Mouse (Mus musculus) limb, embryonic 11.5 days (tissue): ENCODE results near the gene Ctsd. TPM values are rescaled to one million over a fixed set of nuclear protein-coding genes. Genes with fewer than 3 reads are reported as not detected.

Source experiments
- ATAC-seq: fragments of 200-750 bp; cut with Nextera tagmentation; 2 replicates; pipeline ENCODE4 v1.8.0; 2017; ENCODE audit warnings: low read depth; ENCODE audit not compliant: insufficient number of reproducible peaks, low FRiP score, low TSS enrichment
- DNase-seq: peaks from one replicate; pipeline ENCODE4 v3.0.0-alpha.2; 2015; ENCODE audit warnings: low spot score
- H3K27ac ChIP-seq: fragments of 300-500 bp; sonication (generic); replicated peaks from 2 replicates; pipeline ENCODE4 v1.5.1; 2014; ENCODE audit warnings: low read depth, mild to moderate bottlenecking, low read length
- H3K27me3 ChIP-seq: fragments of 300-500 bp; sonication (generic); 2 replicates; pipeline ENCODE4 v1.6.1; 2014; ENCODE audit warnings: mild to moderate bottlenecking, low read length, mixed read lengths; ENCODE audit not compliant: control insufficient read depth, insufficient read depth
- H3K36me3 ChIP-seq: fragments of 300-500 bp; sonication (generic); 2 replicates; pipeline ENCODE4 v1.6.1; 2014; ENCODE audit warnings: mild to moderate bottlenecking, low read length, moderate library complexity, mixed read lengths; ENCODE audit not compliant: control insufficient read depth, insufficient read depth
- H3K4me1 ChIP-seq: fragments of 300-500 bp; sonication (generic); 2 replicates; pipeline ENCODE4 v1.6.1; 2014; ENCODE audit warnings: low read length, mixed read lengths; ENCODE audit not compliant: control insufficient read depth, insufficient read depth
- H3K4me2 ChIP-seq: fragments of 300-500 bp; sonication (generic); 2 replicates; pipeline ENCODE4 v1.6.1; 2014; ENCODE audit warnings: low read depth, mild to moderate bottlenecking, moderate library complexity; ENCODE audit not compliant: severe bottlenecking
- H3K4me3 ChIP-seq: fragments of 300-500 bp; sonication (generic); 2 replicates; pipeline ENCODE4 v1.5.1; 2014; ENCODE audit warnings: low read depth, low read length
- H3K9ac ChIP-seq: fragments of 300-500 bp; sonication (generic); 2 replicates; pipeline ENCODE4 v1.6.1; 2014; ENCODE audit warnings: mild to moderate bottlenecking, low read length
- H3K9me3 ChIP-seq: fragments of 300-500 bp; sonication (generic); 2 replicates; pipeline ENCODE4 v1.6.1; 2016; ENCODE audit warnings: low read length; ENCODE audit not compliant: control insufficient read depth
- whole genome bisulfite sequencing: fragments of 180-500 bp; shearing (Covaris S2); extraction: QIAGEN DNeasy Blood & Tissue Kit; methylation state at CpG from one replicate; pipeline ENCODE4 v1.1.7; 2014; 5-methylcytosine and 5-hydroxymethylcytosine counted together
- polyA plus RNA-seq: library from polyadenylated mRNA; unstranded; fragments of >200 nt; fragmentation: Nextera tagmentation; extraction: Ambion mirVana; gene quantifications from 2 replicates; pipeline ENCODE4 v1.2.1, GENCODE M21; 2014

Gene Ctsd
- polyA plus RNA-seq, 1 experiment from 2014 or later, result 133 TPM

DNA sequence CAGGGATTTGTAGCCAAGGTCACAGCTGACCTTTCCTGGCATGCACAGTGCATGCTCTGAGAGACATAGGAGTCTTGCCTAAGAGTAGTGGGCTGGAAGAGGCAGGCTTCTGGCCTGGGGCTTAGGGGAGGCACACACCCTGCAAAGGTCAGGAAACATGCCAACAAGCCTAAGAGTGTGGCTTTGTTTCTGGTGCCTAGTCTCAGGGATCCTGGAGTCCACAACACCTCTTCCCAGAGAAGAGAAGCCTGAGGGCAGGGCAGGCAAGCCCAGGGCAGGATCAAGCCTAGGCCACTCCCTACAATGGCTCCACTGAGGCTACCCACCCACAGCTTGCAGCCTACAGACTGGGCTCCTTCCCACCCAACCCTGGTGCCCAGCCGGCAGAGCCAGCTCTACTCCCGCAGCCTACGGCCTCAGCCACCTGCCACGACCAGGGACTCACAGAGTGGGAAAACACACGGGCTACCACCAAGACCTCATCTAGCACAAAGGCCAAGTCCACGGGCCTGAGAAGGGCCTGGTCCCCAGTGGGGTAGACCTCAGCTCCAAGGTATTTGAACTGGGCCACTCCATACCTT is 1.1 kb downstream of the Ctsd start:
- Histone ChIP-seq H3K4me3 (peak overlapping the region; percentile 85), H3K27ac (no peak overlapping the region), H3K27me3 (no peaks in the 10 kb centered on the region), H3K9me3 (no peaks in the 10 kb centered on the region), H3K9ac (peak overlapping the region; percentile 82), H3K4me2 (peak overlapping the region; percentile 85), H3K36me3 (peaks cover 25% of the 10 kb centered on the region), H3K4me1 (peaks cover 9% of the 10 kb centered on the region)
- WGBS, result 61% methylated on average over 6 of the region's 6 CpGs
- no peak for DNase-seq
- ATAC-seq, result peak; percentile 9; the same call in 1 of the 2 replicates

DNA sequence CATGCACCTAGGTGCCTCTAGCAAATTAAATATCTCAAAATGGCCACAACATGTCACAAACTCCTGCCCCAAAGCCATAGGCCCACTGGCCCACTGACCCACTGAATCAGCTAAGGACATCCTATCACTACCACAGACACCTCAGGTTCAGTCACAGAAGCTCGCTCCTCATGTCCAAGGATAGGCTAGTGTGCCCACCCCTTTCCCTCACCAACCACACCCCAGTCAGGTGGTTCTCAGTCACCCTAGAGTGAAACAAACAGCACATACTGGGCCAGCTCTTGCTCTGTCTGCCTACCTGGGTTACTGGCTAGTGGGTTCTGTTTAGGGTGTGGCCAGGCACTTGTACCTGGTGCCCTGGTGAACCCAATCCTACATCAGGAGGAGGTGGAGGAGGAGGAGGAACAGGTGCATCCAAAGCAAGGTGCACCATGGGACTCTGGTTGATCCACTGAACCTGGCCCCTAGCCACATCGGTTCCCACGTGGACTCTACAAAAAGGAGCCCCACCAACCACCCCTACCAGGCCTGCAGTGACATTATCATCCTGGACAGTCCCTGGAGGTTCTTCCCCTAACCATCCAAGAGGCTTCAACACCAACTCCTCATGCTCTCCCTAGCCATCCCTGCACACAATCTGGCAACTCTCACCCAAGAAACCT is 2.0 kb downstream of the Ctsd start:
- no peak overlapping the region for H3K4me3 ChIP-seq
- ATAC-seq (no peak), DNase-seq (no peak)
- no peaks in the 10 kb centered on the region for H3K27me3 ChIP-seq
- H3K27ac ChIP-seq, result no peak overlapping the region
- no peaks in the 10 kb centered on the region for H3K9me3 ChIP-seq
- WGBS, result 99% methylated on average over 3 of the region's 3 CpGs
- no peak overlapping the region for H3K9ac ChIP-seq
- peaks cover 9% of the 10 kb centered on the region for H3K4me1 ChIP-seq
- peak overlapping the region; percentile 85 for H3K4me2 ChIP-seq
- peaks cover 32% of the 10 kb centered on the region for H3K36me3 ChIP-seq

DNA sequence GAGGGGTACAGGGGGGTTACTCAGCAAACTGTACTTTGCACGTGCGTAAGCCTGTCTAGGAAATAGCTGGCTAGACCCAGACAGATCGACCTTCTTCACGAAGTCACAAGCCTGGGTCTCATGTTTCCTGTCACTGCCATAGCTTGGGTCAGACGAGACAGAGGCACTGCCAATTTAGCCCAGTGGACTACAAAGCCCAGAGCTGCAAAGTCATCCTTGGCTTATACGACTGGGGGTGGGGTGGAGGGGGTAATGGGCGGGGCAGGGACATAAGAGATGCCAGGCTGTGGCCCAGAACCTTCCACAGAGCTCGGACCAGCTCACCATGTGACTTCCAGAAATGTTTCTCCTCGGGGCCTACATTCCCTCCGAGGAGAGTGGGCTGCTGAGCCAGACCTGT is 3.5 kb downstream of the Ctsd start:
- Histone ChIP-seq H3K27me3 (no peaks in the 10 kb centered on the region), H3K9ac (no peak overlapping the region), H3K9me3 (no peaks in the 10 kb centered on the region), H3K27ac (no peak overlapping the region), H3K4me1 (peaks cover 9% of the 10 kb centered on the region), H3K4me3 (no peak overlapping the region), H3K4me2 (no peak overlapping the region), H3K36me3 (peaks cover 40% of the 10 kb centered on the region)
- DNase-seq (no peak), ATAC-seq (no peak)
- WGBS, result 88% methylated on average over 10 of the region's 10 CpGs

DNA sequence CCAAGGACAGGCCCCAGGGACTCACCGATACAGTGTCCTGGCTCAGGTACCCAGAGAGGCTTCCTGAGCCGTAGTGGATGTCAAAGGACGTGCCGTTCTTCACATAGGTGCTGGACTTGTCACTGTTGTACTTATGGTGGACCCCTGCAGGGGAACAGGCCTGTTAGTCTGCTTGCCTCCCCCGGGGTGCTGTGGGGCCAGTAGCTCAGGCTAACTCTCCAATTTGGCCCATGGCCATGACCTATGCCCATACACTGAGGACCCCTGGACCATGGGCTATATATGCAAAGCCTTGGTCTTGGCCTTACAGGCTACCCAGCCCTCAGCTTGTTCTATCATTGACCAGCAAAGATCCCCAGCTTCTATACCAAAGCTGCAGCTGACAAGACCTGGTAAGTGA is 5.3 kb downstream of the Ctsd start, which contains the start of gene Gm49369:
TSS of gene Gm49369 (minus strand) at position 101 of the 400 bp plus-strand sequence.
- Histone ChIP-seq H3K4me1 (peaks cover 9% of the 10 kb centered on the region), H3K4me3 (no peak within 1 kb of the TSS), H3K36me3 (peaks cover 42% of the 10 kb centered on the region), H3K9me3 (no peaks in the 10 kb centered on the region), H3K4me2 (no peak within 1 kb of the TSS), H3K27ac (no peak within 1 kb of the TSS), H3K27me3 (no peaks in the 10 kb centered on the region), H3K9ac (no peak within 1 kb of the TSS)
- WGBS, result 91% methylated on average over 5 of the region's 5 CpGs
- ATAC-seq (no peak), DNase-seq (no peak)

DNA sequence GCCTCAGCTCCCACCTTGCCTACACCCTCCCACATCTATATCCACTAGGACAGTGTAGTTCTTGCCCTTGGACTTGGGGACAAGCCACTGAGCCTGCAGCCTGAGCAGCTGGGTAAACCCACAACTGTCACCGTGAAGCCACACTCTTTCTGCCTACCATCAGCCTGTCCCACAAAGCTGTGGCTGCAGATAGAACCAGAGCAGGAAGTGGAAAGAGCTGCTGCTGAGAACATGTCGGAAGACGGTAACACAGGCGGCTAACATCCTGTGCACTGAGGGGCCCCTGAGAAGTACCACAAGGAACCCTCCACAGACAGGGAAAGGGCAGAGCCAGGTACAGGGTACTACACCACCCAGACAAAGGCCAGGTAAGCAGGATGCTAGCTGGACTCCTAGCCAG is 6.7 kb downstream of the Ctsd start:
- no peak for DNase-seq
- Histone ChIP-seq H3K27ac (no peak overlapping the region), H3K9ac (no peak overlapping the region), H3K27me3 (no peaks in the 10 kb centered on the region), H3K36me3 (peaks cover 42% of the 10 kb centered on the region), H3K4me1 (no peaks in the 10 kb centered on the region), H3K4me2 (no peak overlapping the region), H3K4me3 (no peak overlapping the region), H3K9me3 (no peaks in the 10 kb centered on the region)
- 89% methylated on average over 4 of the region's 4 CpGs for WGBS
- no peak for ATAC-seq

DNA sequence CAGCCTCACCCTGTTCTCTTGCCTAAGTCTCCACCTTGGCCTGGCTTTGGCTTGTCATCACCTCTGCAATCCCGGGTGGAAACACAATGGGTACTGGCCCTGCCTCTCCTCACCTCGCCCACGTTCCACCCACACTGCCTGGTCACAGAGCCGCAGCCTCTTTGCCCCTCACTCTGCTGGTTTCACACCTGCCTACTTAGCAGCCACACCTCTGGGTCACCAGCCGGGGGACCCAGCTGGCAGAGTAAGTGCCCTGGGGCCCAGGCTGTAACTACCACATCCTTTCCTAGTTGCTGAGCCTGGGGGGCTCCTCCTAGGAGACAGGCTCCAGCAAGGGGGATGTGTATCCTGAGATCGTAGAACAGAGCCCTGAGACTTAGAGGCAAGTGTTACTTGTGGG is 8.7 kb downstream of the Ctsd start:
- no peak overlapping the region for H3K4me3 ChIP-seq
- no peaks in the 10 kb centered on the region for H3K4me1 ChIP-seq
- no peak overlapping the region for H3K9ac ChIP-seq
- no peak overlapping the region for H3K4me2 ChIP-seq
- H3K27ac ChIP-seq, result no peak overlapping the region
- peaks cover 36% of the 10 kb centered on the region for H3K36me3 ChIP-seq
- ATAC-seq (no peak), DNase-seq (no peak)
- WGBS, result 77% methylated on average over 6 of the region's 6 CpGs
- no peaks in the 10 kb centered on the region for H3K27me3 ChIP-seq
- no peaks in the 10 kb centered on the region for H3K9me3 ChIP-seq

DNA sequence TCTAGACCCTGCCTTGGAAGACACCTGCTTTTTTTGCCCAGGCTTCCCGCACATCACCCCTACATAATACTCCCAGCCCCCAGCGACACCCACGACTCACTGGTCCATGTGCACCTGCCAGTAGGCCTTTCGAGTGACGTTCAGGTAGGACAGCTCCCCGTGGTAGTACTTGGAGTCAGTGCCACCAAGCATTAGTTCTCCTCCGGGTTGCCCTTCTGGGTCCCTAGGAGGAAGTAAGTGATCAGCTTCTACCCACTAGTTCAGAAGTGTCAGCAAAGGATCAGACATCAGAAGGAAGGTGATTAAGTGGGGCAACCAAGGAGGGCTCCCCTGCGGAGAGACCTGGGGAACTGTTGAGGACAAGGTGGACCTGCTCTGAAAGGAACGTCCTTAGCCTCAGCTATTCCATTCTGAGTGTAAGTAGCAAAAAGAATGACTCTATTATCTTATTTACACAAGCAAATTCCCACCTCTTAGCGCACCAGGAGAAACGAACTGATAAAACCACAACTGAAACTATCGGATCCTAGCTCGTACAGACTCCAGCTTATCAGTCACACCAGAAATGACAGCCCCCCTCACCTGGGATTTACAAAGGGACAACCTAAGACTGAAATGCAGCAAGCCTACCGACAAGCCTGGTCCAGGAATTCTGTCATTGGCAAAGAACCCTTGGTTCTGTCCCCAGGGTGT is 10.5 kb downstream of the Ctsd start:
- Histone ChIP-seq H3K27ac (no peak overlapping the region), H3K4me3 (no peak overlapping the region), H3K4me1 (no peaks in the 10 kb centered on the region), H3K27me3 (peaks cover 6% of the 10 kb centered on the region), H3K9ac (no peak overlapping the region), H3K36me3 (peaks cover 22% of the 10 kb centered on the region), H3K4me2 (no peak overlapping the region), H3K9me3 (no peaks in the 10 kb centered on the region)
- 94% methylated on average over 14 of the region's 14 CpGs for WGBS
- DNase-seq (no peak), ATAC-seq (no peak)

DNA sequence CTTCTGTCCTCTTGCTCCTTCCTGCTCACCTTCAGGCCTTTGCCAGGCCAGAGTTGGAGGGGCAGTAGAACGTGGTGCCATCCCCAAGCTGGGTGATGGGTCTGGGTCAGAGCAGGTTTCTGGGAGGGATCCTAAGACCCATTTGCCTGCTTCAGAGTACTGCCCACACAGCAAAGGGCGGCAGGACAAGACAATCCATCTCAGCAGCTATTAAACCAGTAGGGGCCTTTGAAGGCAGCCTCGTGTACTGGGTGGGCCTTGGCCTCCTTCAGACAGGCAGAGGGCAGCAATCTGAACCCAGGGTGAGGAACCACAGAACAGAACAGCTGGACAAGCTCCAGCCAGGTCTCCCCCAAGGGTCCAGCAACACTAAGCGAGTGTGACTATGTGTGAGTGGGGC is 11.7 kb downstream of the Ctsd start:
- ATAC-seq, result no peak
- H3K9me3 ChIP-seq, result no peaks in the 10 kb centered on the region
- H3K9ac ChIP-seq, result no peak overlapping the region
- DNase-seq, result no peak
- no peaks in the 10 kb centered on the region for H3K4me1 ChIP-seq
- H3K27me3 ChIP-seq, result peaks cover 19% of the 10 kb centered on the region
- no peak overlapping the region for H3K27ac ChIP-seq
- WGBS, result 72% methylated on average over 4 of the region's 4 CpGs
- no peak overlapping the region for H3K4me3 ChIP-seq
- H3K4me2 ChIP-seq, result no peak overlapping the region
- peaks cover 11% of the 10 kb centered on the region for H3K36me3 ChIP-seq
